Mouse (Mus musculus): ENCODE data around the gene Tldc1.

Gene Tldc1

DNA sequence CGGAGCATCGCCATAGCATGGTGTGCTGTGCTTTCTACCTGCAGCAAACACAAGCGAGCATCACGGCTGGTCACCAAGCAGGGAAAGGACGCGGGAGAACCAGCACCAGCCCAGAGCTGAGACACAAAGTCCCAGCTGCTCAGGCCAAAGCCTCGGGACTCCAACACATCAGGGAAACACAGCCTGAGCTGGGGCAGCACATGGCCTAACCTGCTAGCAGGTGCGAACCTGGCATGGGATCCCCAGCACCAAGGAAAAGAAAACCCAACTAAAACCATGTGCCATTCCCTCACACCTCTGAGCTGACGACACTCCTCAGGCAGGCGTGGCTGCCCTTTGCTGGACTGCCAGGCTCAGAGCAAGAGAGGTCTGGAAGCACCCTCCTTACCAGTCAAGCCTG, 12.9 kb downstream of the Tldc1 start:
- no peak for DNase-seq

GRCm38 (mm10) chr8:119762226-119763220, 15.7 kb downstream of the Tldc1 start:
- DNase-seq, result no peak

- DNase-seq, result no peak
Observed at GRCm38 (mm10) chr8:119761692-119762091, 16.5 kb downstream of the Tldc1 start.

DNA sequence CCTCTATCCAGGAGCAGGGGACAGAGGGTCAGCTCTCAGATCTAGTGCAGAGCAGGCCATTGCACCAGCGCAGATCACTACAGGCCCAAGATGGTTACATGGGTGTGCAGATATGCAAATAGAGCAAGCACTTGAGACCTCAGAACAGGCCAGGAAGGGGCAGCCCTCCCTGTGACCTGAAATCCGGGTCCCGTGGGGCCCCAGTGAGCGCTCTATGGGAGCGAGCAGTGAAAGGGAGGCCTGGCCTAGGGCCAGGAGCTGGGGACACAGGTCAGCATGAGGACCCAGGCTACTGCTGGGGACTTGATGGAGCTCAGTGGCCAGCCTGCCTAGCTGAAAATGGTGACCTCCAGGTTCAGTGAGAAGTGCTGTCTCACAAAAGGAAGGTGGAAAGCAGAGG, 21.7 kb downstream of the Tldc1 start:
- no peak for DNase-seq

DNA sequence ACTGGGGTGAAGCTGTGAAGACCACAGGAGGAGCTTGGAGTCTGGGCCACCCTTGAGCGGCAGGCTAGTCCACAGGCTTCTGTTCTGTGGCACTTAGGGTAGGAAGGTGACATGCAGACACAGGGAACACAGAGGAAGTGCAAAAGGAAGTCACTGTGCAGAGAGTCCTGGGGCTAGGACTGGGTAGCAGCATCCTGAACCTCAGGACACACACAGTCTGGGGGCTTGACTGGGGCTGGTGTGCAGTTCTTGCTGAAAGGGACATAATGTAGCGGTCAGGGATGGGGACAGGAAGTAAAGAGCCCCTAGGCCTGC, 22.1 kb downstream of the Tldc1 start:
- DNase-seq, result no peak

- no peak for DNase-seq
Observed at GRCm38 (mm10) chr8:119755238-119756146, 22.7 kb downstream of the Tldc1 start.

DNA sequence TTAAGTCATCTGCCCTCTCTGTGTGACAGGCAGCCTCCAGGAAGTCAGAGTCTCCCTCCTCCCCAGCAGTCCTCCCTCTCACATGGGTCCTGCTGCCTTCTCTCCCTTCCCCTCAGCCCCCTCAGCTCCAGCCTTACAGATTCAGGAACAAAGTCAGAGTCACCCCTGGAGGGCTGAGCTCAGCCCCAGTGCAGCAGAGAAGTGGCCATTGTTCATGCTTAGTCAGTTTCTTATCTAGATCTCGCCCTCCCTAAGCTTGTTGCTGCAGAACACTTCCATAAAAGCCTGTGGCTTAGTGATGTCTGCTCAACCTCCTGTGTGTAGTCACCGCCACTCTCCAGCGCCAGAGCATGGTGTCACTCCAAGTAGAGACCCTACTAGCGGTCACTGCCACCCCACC, 33.6 kb downstream of the Tldc1 start:
- DNase-seq, result no peak

DNA sequence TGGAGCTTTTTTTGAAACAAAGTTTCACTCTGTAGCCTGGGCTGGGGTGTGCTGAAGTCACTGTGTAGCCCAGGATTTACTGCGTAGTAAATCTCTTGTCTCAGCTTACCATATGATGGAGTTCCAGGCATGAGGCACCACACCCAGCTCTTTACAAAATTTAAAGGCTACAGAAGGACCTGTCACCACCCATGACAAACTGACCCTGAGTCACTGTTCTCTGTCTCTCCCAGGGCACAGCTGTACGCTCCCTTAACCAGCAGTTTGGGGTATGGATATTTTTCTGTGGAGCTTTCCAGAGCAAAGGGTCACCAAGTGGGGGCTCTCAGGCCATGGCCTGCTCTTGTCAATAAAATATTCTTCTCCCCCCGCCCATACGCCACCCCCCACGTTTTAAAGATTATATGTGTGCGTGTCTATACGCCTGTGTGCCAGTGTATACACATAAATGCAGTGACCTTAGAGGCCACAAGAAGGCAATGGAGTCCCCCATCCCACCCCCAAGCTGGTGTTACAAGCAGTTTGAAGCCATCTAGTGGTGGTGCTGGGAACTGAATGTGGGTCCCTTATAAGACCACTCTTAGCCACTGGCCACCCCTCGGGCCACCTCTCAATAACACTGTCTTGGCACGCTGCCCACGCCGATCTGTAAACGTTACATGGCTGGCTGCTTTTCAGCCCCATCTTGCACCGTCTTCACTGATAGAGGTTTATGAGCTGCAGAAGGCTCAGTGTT, 34.8 kb downstream of the Tldc1 start:
- DNase-seq, result no peak

DNA sequence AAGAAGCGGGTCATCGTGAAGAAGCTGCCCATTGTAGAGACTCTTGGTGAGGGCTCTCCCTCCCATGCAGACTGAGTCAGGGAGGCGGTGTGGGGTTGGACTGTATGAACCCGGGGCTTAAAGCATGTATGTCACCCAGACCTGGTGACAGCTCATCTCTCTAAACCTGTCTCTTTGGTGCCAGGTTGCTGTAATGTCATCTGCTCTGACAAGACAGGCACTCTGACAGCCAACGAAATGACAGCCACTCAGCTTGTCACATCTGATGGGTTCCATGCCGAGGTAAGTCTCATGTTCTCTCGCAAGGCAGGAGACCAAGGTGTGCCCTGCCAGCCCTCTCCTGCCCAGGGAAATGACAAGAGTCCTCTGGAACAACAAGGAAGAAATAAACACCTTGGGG, 35.8 kb downstream of the Tldc1 start:
- no peak for DNase-seq

DNA sequence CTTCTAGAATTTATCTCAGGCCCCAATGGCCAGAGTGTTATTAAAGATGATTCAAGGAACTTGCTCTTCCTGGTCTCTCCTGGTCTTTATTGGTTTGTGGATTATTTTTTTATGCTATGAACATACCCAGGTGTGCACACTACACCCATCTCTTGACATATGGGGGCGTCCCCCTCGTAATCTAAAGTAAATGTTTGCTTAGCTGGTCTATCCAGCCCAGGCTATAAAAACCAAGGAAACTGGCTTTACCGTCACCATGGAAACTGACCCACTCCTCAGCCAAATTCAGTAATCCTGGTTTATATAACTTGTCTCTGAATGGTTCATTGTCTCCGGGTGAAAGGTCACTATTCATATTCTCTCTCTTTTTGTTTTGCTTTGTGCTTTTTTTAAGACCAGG, 37.6 kb downstream of the Tldc1 start:
- no peak for DNase-seq

DNA sequence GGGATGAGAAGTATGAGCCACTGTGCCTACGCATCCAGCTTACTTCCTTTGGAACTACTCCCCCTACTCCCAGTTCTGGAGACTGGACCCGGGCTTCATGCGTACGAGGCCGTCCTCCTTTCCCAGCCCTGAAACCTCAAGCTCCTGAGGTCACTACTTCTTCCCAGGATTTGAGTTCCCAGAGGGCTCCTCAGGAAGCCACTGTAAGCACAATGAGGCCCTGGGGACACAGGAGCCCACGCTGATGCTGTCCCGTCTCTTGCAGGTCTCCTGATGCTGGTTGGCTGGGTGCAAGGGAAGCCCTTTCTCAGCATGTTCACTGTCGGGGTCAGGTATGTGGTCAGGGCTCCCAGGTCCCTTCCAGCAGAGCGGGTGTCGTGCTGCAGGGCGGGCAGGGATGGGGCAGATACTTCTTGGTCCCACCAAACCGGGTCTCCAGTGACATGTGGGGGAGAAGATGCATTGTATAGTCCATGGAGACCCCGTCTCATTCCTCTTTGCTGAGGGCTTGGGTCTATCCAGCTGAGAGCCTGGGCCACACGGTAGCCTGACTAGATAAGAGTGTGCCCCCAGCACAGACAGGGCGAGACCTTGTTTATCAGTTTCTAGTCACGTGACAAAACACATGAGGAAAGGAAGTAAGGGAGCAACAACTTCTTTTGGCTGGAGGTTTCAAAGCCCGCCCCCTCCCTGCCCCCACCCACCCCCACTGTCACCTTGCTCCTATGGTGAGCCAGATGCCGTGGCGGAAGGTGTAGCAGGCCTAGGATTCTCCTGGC, 39.9 kb downstream of the Tldc1 start:
- no peak for DNase-seq

GRCm38 (mm10) chr8:119737093-119737900, 40.9 kb downstream of the Tldc1 start:
- no peak for DNase-seq

- DNase-seq, result no peak
Observed at GRCm38 (mm10) chr8:119736348-119736917, 41.8 kb downstream of the Tldc1 start.

- no peak for DNase-seq
Observed at GRCm38 (mm10) chr8:119732072-119732471, 46.1 kb downstream of the Tldc1 start.

DNA sequence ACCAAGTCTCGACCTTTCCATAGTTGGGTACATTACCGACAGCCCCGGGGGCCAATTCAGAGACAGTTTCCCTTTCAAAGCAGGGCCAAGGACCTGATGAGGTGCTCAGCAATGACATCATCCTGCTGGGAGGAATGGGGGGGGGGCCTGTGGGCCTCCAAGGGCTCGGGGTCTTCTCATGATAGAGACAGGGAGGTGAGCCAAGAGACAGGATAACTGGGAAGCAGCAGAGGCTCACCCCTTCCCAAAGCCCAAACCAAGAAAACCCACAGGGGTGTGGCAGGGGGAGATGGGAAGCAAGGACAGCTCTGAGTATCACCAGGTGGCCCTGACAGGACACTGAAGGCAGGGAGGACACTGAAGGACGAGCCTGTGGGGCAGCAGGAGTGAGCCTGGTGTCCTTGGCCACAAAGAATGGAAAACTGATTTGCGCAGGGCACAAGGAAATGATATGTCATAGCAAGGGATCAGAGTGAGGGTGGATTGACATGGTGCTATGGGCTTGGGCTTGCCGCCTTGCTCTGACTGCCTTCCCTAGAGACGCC, 49.8 kb downstream of the Tldc1 start:
- no peak for DNase-seq

- no peak for DNase-seq
Observed at GRCm38 (mm10) chr8:119727093-119727492, 51.1 kb downstream of the Tldc1 start.

DNA sequence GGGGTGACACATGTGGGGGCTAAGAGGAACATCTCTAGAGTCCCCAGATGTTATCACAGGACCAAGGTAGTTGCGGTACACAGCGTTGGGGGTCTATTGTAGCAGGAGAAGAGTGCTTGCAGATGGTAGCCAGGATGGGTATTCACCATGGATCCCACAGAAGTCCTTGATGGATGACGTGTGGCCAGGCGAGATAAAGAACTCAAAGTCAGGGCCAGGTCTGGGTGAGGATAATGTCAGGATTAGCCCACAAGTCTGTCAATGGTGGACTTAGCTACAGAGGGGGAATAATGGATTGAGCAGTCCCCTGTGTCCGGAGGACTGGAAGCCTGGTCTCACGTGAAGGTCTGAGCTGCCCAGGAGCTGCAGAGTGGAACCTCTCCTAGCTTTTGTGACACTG, 53.6 kb downstream of the Tldc1 start:
- DNase-seq, result no peak

GRCm38 (mm10) chr8:119723676-119724075, 54.5 kb downstream of the Tldc1 start:
- no peak for DNase-seq

DNA sequence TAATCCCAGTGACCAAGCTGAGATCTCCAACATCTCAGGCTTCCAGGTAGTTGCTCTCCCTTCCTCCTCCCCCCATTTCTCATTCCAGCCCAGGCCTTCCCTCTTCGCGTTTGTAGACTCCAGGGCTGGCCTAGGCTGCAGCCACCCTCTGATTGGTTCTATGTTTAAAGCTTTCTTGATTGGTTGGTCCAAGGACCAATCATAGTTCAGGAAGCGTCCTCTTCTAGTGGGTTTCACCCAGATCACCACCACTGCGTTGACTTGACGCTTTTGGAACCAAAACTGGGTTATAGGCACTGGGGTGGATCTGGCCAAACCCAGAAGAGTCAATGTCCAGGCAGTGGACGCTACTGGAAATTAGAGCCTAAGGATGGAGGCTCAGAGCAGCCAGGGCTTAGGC, 55.9 kb downstream of the Tldc1 start:
- DNase-seq, result no peak

DNA sequence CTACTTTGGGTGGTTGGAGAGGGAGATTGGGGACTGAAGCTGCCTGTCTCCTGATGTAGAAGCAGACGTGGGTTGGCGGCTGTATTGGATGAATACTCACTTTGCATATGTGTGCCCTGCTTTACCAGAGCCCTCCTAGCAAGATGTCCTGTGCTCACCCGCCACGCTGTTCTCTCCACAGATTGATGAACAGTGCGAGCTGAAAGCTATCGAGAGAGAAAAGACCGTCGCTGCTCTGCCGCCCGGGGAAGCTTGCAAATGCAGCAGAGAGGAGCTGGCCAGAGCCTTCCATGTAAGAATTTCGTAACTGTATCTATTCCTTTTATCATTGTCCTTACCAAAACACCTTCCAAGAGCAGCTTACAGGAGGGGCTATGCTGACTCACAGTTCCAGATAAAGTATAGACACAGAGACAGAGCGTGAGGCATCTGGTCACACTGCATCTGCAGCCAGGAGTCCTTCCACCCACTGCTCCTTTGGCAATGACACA, 59.2 kb downstream of the Tldc1 start:
- DNase-seq, result no peak

- DNase-seq, result no peak
Observed at GRCm38 (mm10) chr8:119717765-119718164, 60.5 kb downstream of the Tldc1 start.
